Mouse (Mus musculus) midbrain, embryonic 11.5 days (tissue): ENCODE results near the gene Itga8. TPM values are rescaled to one million over a fixed set of nuclear protein-coding genes. Genes with fewer than 3 reads are reported as not detected.

ENCODE experiments used
- ATAC-seq: fragments of 200-750 bp; cut with Nextera tagmentation; 2 replicates; pipeline ENCODE4 v1.8.0; 2017; ENCODE audit warnings: moderate TSS enrichment, moderate library complexity; ENCODE audit not compliant: low FRiP score
- DNase-seq: peaks from one replicate; pipeline ENCODE4 v3.0.0; 2015; ENCODE audit warnings: low spot score; ENCODE audit errors: missing footprints
- H3K27ac ChIP-seq: fragments of 300-500 bp; sonication (generic); 2 replicates; pipeline ENCODE4 v1.5.1; 2014; ENCODE audit warnings: low read depth, low read length
- H3K27me3 ChIP-seq: fragments of 300-500 bp; sonication (generic); 2 replicates; pipeline ENCODE4 v1.6.1; 2014; ENCODE audit warnings: mild to moderate bottlenecking, low read length, moderate library complexity, mixed read lengths; ENCODE audit not compliant: control insufficient read depth, insufficient read depth
- H3K36me3 ChIP-seq: fragments of 300-500 bp; sonication (generic); 2 replicates; pipeline ENCODE4 v1.6.1; 2014; ENCODE audit warnings: mild to moderate bottlenecking, low read length, moderate library complexity, mixed read lengths; ENCODE audit not compliant: control insufficient read depth, insufficient read depth
- H3K4me1 ChIP-seq: fragments of 300-500 bp; sonication (generic); 2 replicates; pipeline ENCODE4 v1.6.1; 2014; ENCODE audit warnings: low read length; ENCODE audit not compliant: control insufficient read depth, insufficient read depth
- H3K4me2 ChIP-seq: fragments of 300-500 bp; sonication (generic); 2 replicates; pipeline ENCODE4 v1.6.1; 2014; ENCODE audit warnings: mild to moderate bottlenecking, moderate library complexity
- H3K4me3 ChIP-seq: fragments of 300-500 bp; sonication (generic); 2 replicates; pipeline ENCODE4 v1.5.1; 2014; ENCODE audit warnings: low read depth, low read length
- H3K9ac ChIP-seq: fragments of 300-500 bp; sonication (generic); 2 replicates; pipeline ENCODE4 v1.6.1; 2014; ENCODE audit warnings: low read length
- H3K9me3 ChIP-seq: fragments of 300-500 bp; sonication (generic); 2 replicates; pipeline ENCODE4 v1.6.1; 2016; ENCODE audit warnings: low read length; ENCODE audit not compliant: control insufficient read depth
- WGBS: fragments of 180-500 bp; shearing (Covaris S2); extraction: QIAGEN DNeasy Blood & Tissue Kit; methylation state at CpG from one replicate; pipeline ENCODE4 v1.1.7; 2014; 5-methylcytosine and 5-hydroxymethylcytosine counted together
- polyA plus RNA-seq: library from polyadenylated mRNA; unstranded; fragments of >200 nt; fragmentation: Nextera tagmentation; extraction: Ambion mirVana; gene quantifications from 2 replicates; pipeline ENCODE4 v1.2.1, GENCODE M21; 2014

Itga8 gene
- polyA plus RNA-seq, 1 experiment from 2014 or later: 2.9 TPM

DNA sequence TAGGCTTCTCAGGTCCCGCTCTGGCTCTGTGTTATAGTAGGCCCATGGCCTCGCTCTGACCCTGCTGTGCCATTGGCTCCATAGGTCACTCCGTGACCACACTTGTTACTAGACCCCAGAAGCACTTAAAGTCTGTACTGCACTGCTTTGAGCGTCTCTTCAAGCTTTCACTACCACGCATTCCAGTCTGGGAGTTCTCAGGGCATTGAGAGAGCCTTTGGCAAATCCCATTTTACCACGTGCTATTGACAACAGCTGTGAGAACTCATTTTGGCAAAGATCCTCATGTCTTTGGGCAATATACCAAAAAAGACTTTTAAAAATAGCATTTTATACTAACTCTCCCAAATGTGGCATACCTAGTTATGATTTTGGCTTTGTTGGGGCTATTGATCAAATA is 147.0 kb downstream of the Itga8 start:
- Histone ChIP-seq H3K9ac (no peak overlapping the region), H3K4me2 (no peak overlapping the region), H3K4me3 (no peak overlapping the region), H3K27me3 (no peaks in the 10 kb centered on the region), H3K36me3 (no peaks in the 10 kb centered on the region), H3K9me3 (no peaks in the 10 kb centered on the region), H3K27ac (no peak overlapping the region), H3K4me1 (no peaks in the 10 kb centered on the region)
- no peak for DNase-seq
- WGBS: 95% methylated on average over 6 of the region's 6 CpGs
- ATAC-seq: no peak

GRCm38 (mm10) chr2:12153551-12153950 is 148.2 kb downstream of the Itga8 start:
- Histone ChIP-seq H3K27ac (no peak overlapping the region), H3K9ac (no peak overlapping the region), H3K9me3 (no peaks in the 10 kb centered on the region), H3K4me3 (no peak overlapping the region), H3K4me2 (no peak overlapping the region), H3K4me1 (no peaks in the 10 kb centered on the region), H3K27me3 (no peaks in the 10 kb centered on the region), H3K36me3 (no peaks in the 10 kb centered on the region)
- ATAC-seq: no peak
- DNase-seq: no peak
- 95% methylated on average over 1 of the region's 1 CpGs for WGBS

- 84% methylated on average over 2 of the region's 2 CpGs for WGBS
- Histone ChIP-seq H3K9ac (no peak overlapping the region), H3K4me3 (no peak overlapping the region), H3K27me3 (no peaks in the 10 kb centered on the region), H3K4me1 (no peaks in the 10 kb centered on the region), H3K4me2 (no peak overlapping the region), H3K36me3 (no peaks in the 10 kb centered on the region), H3K9me3 (no peaks in the 10 kb centered on the region), H3K27ac (no peak overlapping the region)
- no peak for DNase-seq
- ATAC-seq: no peak
Measured at GRCm38 (mm10) chr2:12147902-12148301, 153.8 kb downstream of the Itga8 start.

DNA sequence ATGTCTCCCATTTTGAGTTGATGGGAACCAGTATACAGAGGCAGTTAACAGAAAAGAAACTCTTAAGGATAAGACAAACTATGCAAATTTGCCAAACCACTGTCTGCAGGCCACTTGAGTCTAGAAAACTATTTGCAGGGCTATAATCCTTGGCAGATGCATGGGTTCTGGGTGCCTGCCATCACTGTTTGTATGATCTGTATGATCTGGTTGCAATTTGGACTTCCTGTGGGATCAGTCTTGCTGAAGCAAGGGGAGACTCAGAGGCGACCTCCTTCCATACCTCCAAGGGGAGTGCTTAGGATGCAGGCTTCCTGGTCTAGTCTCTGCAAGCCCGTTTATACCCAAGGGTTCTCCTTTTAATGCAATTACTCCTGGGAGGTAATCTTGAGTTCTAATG is 155.1 kb downstream of the Itga8 start:
- no peaks in the 10 kb centered on the region for H3K27me3 ChIP-seq
- H3K4me2 ChIP-seq: no peak overlapping the region
- WGBS: 64% methylated on average over 2 of the region's 2 CpGs
- ATAC-seq (no peak), DNase-seq (no peak)
- H3K27ac ChIP-seq: no peak overlapping the region
- H3K9ac ChIP-seq: no peak overlapping the region
- H3K4me3 ChIP-seq: no peak overlapping the region
- H3K4me1 ChIP-seq: no peaks in the 10 kb centered on the region
- no peaks in the 10 kb centered on the region for H3K9me3 ChIP-seq
- H3K36me3 ChIP-seq: no peaks in the 10 kb centered on the region

- Histone ChIP-seq H3K4me2 (no peak overlapping the region), H3K27ac (no peak overlapping the region), H3K4me1 (no peaks in the 10 kb centered on the region), H3K27me3 (no peaks in the 10 kb centered on the region), H3K9me3 (no peaks in the 10 kb centered on the region), H3K9ac (no peak overlapping the region), H3K36me3 (no peaks in the 10 kb centered on the region), H3K4me3 (no peak overlapping the region)
- DNase-seq (no peak), ATAC-seq (no peak)
- 78% methylated on average over 5 of the region's 5 CpGs for WGBS
Measured at GRCm38 (mm10) chr2:12138765-12139368, 162.9 kb downstream of the Itga8 start.

- Histone ChIP-seq H3K4me2 (no peak overlapping the region), H3K36me3 (no peaks in the 10 kb centered on the region), H3K27ac (no peak overlapping the region), H3K9me3 (no peaks in the 10 kb centered on the region), H3K9ac (no peak overlapping the region), H3K27me3 (no peaks in the 10 kb centered on the region), H3K4me1 (no peaks in the 10 kb centered on the region), H3K4me3 (no peak overlapping the region)
- DNase-seq (no peak), ATAC-seq (no peak)
Measured at GRCm38 (mm10) chr2:12126580-12126979, 175.1 kb downstream of the Itga8 start.

DNA sequence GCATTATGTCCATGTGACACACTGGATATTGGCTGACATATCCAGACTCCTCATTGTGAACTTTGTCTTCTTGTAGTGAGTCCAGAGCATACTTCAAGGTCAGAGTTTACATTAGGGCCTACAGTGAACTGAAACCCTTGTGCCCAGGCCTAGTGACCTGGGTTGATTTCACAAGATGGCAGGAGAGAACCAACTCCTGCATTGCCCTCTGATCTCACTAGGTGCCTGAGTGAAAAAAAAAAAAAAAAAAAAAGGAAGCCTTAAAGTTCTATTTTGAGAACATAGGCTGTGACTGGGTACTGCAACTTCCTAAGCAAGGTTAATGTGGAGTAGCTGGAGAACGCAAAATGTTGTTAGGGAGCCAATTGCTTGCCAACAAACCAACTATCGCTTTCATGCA is 186.2 kb downstream of the Itga8 start:
- ATAC-seq: no peak
- no peak for DNase-seq
- Histone ChIP-seq H3K36me3 (no peaks in the 10 kb centered on the region), H3K9me3 (no peaks in the 10 kb centered on the region), H3K27me3 (no peaks in the 10 kb centered on the region), H3K27ac (no peak overlapping the region), H3K4me3 (no peak overlapping the region), H3K4me1 (no peaks in the 10 kb centered on the region), H3K4me2 (no peak overlapping the region), H3K9ac (no peak overlapping the region)
- WGBS: 90% methylated on average over 2 of the region's 2 CpGs

DNA sequence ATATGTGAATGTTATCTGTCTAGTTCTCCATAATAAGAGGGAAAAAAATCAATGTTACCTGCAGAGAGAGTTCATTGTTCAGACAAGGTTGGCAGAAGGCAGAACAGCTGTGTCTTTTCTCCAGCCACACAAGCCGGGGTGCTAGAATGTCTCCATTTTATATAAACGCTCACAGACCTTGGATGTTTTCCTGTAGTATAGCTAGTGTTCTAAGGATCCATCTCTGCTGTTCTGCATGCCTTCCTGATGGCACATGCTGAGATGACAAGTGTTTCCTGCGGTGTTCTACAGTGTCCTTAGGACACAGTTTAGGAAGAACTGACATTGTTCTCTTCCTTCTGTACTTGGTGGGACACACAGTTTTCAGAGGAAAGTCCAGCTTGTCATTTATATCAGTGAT is 192.4 kb downstream of the Itga8 start:
- DNase-seq: no peak
- Histone ChIP-seq H3K27ac (no peak overlapping the region), H3K4me1 (no peaks in the 10 kb centered on the region), H3K4me3 (no peak overlapping the region), H3K4me2 (no peak overlapping the region), H3K36me3 (no peaks in the 10 kb centered on the region), H3K9me3 (no peaks in the 10 kb centered on the region), H3K27me3 (no peaks in the 10 kb centered on the region), H3K9ac (no peak overlapping the region)
- WGBS: 82% methylated on average over 3 of the region's 3 CpGs
- ATAC-seq: no peak

GRCm38 (mm10) chr2:12108306-12108705 is 193.4 kb downstream of the Itga8 start:
- H3K4me2 ChIP-seq: no peak overlapping the region
- no peaks in the 10 kb centered on the region for H3K9me3 ChIP-seq
- no peaks in the 10 kb centered on the region for H3K27me3 ChIP-seq
- DNase-seq (no peak), ATAC-seq (no peak)
- no peak overlapping the region for H3K27ac ChIP-seq
- 81% methylated on average over 2 of the region's 2 CpGs for WGBS
- H3K4me3 ChIP-seq: no peak overlapping the region
- H3K4me1 ChIP-seq: no peaks in the 10 kb centered on the region
- no peaks in the 10 kb centered on the region for H3K36me3 ChIP-seq
- no peak overlapping the region for H3K9ac ChIP-seq

GRCm38 (mm10) chr2:12107265-12107664 is 194.5 kb downstream of the Itga8 start:
- no peak overlapping the region for H3K9ac ChIP-seq
- H3K27me3 ChIP-seq: no peaks in the 10 kb centered on the region
- ATAC-seq (no peak), DNase-seq (no peak)
- no peak overlapping the region for H3K27ac ChIP-seq
- no peaks in the 10 kb centered on the region for H3K9me3 ChIP-seq
- no peak overlapping the region for H3K4me3 ChIP-seq
- no peak overlapping the region for H3K4me2 ChIP-seq
- no peaks in the 10 kb centered on the region for H3K36me3 ChIP-seq
- 77% methylated on average over 2 of the region's 2 CpGs for WGBS
- H3K4me1 ChIP-seq: no peaks in the 10 kb centered on the region
